Mouse (Mus musculus) olfactory bulb, adult 2 months (tissue): ENCODE measurements around the gene Chchd6.

Experiments used
- CTCF ChIP-seq: fragments of 200-500 bp; IDR thresholded peaks from 2 replicates; pipeline ENCODE4 v1.5.1; 2012; ENCODE audit warnings: low read depth, mild to moderate bottlenecking, low read length, moderate library complexity; ENCODE audit not compliant: insufficient read depth
- POLR2A ChIP-seq: fragments of 200-500 bp; IDR thresholded peaks from 2 replicates; pipeline ENCODE4 v1.6.1; 2012; ENCODE audit warnings: mild to moderate bottlenecking, low read depth, low read length, moderate library complexity; ENCODE audit not compliant: insufficient read depth

- TF ChIP-seq CTCF (no peak), POLR2A (no peak)
Measured at GRCm38 (mm10) chr6:89538102-89538751, 57.2 kb downstream of the Chchd6 start.
